Mouse (Mus musculus): Measurements from ENCODE around the gene Bnc2.

Gene Bnc2

DNA sequence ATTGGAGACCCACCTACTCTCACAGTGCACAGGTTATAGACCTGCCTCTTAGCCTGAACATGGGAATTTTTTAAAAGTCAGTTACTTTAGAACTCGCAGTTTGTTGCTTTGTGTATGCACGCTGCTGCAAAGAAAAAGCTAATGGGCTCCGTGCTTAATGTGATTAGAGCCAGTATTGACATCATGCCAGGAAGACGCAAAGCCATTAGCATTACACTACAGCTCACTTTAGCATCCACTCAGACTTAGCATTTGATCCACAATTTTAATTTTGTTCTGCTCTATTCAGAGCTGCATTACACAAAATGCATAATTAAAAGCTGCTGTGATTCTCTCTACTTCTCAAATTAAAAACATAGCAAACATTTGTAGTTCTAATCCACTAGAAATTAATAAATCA, 350.7 kb downstream of the Bnc2 start:
- DNase-seq (ENCODE audit: low read depth, low spot score): no peak

DNA sequence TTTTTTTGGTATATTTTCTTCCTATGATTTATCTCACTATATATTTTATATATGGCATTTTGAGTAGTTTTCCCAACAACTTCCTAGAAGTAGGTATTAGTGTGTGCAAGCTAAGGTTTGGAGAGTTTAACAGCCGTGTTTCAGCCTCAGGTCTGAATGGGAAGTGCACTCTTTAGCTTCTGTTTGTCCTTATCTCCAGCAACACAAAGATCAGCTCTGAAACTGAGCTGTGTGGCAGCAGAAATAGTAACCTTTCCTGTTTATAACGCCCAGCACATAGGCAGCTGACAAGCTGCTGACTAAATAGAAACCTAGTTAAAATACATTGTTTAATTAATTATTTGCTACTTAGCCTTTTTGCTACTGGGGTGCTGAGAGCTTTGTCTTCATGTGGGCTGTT, 353.5 kb downstream of the Bnc2 start:
- no peak for DNase-seq (ENCODE audit: low read depth, low spot score)

DNA sequence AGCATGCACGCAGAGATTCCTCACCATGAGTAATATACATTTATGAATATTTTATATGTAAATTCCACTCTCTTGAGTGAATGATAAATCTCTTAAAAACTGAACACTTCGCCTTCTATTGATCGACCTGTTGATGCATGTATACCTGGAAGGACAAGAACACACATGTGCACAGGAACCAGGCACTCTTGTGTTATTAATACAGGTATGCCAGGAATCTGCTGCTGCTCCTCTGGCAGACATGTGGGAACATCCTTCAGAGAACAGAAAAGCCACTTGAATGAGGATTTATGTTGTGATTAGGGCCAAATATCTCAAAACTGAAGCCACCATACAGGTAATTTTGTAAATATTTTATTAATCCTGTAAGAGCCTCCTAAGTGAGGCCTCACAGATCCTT, 357.7 kb downstream of the Bnc2 start:
- no peak for DNase-seq (ENCODE audit: low read depth, low spot score)

DNA sequence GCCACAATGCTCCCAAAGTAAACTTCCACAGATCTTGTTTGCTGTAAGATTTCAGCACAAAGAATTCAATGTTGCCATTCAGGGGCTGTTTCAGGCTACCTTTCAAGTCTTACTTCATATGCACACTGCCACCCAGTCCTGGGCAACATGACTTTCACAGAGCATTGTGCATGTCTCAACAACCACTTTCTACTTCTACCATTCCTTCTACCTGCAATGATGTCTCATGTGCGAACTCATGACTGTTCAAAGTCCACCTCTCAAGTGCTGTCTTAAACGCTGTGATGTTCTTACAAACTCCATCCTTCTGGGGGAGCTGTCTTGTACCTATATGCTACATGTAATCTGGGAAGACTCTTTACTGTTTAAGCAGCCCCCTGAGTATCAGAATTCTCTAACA, 363.7 kb downstream of the Bnc2 start:
- no peak for DNase-seq (ENCODE audit: low read depth, low spot score)

DNA sequence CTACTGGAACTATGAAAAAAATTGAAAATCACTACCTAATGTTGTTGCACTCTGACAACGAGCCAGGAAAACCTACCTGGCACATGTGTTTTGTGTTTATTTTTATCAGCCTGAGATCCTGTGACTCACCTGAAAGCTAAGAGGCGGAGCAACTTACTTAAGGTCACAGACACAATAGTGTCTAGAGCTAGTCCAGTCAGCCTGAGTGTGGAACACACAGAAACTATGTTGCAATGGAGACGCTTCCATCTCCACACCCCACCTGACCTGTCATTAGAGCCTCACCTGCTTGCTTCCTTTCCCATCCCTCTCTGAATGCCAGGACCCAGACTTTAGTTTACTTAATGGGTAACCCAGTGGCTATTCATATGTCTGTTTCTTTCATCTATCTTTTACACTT, 364.2 kb downstream of the Bnc2 start:
- no peak for DNase-seq (ENCODE audit: low read depth, low spot score)

DNA sequence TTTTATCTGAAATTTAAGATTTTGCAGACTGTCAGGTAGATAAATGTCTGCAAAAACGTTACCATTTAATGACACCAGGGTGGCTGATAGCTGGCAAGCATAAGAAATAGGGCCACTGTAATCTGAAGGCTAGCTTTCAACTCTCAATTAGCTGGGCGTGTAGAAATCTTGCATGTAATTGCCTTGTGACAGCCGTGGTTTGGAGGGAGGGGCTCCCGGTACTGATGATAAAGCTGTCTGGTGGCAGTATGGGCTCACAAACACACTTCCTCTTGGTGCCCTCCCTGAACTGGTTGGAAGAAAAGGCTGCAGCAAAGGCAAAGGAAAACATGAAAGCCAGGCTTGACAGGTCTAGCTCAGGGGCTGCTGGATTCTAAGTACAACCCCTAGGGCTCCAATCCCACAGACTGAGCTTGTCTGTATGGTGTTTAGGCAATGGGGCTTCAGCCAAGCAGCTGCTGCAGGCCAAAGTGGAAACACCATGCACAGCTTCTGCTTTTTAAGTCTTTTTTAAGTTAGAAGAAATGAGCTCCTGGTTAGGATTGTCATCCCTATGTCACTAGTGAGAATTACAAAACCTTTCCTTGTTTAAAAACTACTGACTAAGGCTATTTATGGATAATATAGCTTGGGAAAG, 366.7 kb downstream of the Bnc2 start:
- no peak for DNase-seq (ENCODE audit: low read depth, low spot score)

DNA sequence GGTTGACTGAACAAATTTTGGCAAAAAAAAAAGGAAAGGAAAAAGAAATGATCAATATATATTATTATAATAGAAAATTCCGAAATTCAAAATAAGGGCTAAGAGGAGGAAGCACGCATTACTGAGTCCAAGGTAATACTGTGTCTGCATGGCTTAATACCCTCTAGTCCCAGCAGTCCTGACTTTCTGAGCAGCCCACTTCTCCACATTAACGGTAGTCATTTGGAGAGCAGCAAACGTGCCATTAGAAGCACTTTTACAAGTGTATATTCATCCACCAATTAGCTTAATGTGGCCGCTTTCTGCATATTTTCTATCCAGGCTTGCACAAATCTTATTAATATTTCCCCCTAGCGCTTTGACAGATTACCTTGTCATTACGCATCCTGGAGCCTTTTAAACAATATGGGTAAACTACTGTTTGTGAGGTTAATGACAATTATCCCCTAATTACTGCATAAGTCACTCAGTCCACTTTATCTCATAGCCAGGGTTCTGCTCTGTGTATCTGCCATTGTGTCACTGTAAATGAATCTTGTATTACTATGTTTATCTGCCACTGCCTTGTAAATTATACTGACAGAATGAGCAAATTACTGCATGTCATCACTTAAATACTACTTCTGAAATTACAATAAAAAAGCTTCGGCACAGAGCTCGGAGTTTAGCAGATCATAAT, 368.0 kb downstream of the Bnc2 start:
- DNase-seq (ENCODE audit: low read depth, low spot score): no peak

DNA sequence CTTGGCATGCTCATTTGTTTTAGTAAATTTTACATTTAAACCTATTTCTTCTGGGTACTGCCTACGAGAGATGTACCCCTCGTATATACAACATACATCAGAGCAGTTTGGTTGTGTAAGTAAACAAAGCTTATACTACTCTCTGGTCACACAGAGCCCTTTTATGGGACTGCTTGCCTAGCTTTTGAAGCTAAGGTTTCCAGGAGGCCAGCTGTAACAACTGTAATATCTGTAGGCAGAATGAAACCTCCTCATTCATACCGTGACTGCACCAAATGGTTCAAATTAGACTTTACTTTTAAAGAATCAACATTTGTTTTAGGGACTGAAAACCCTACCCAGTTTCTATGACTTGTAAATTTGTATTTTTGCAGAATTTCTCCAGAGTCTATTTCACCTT, 372.1 kb downstream of the Bnc2 start:
- no peak for DNase-seq (ENCODE audit: low read depth, low spot score)

DNA sequence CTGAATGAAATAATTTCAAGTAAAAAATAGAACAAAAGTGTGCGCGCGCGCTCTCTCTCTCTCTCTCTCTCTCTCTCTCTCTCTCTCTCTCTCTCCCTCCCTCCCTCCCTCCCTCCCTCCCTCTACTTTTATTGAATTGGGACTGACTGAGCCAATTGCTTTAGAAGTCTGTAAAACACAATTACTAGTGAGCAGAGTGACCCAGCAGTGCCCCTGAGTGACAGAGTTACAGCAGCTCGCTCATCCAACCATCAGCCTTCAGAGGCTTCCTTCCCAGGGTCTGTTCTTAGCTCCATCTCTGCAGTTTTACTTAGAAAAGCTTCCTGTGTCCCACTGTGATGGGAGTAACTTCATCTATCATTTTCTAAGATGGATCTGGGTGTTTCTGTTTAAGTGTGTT, 389.9 kb downstream of the Bnc2 start:
- no peak for DNase-seq (ENCODE audit: low read depth, low spot score)

DNA sequence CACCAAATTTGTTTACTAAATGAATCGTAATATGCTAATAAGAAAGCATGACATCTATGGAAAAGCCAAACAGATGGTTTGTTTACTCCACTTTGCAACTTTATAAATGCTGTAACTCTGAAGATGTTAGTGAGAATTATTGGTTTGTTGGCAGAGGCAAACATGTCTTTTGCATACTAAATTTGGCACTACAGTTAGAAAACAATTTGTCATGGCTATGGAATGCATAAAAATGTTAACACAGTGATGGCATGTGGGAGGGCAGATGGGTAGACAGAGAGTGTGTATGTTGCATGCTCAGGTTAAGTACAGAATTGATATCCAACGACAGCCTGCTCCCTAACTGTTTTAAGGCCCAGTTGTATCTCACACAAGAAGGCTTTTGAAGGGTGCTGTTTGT, 392.4 kb downstream of the Bnc2 start:
- no peak for DNase-seq (ENCODE audit: low read depth, low spot score)

DNA sequence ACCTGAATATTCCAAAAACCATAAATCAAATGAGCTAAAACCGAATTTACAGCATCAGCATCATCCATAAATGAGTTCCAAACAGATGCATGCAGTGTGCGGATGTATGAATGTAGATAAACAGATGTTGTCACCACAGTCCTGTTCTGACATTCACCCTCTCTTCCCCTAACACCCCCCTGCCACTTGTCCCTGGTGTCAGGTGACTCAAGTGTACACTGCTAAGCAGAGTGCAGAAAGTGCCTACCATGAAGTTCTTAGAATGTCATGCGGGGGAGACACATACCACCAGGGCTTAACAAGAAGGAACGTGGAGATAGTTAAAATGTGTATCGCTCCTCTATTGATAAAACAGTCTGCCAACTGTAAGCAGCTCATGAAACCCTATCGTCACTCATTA, 396.9 kb downstream of the Bnc2 start:
- DNase-seq (ENCODE audit: low read depth, low spot score): no peak

DNA sequence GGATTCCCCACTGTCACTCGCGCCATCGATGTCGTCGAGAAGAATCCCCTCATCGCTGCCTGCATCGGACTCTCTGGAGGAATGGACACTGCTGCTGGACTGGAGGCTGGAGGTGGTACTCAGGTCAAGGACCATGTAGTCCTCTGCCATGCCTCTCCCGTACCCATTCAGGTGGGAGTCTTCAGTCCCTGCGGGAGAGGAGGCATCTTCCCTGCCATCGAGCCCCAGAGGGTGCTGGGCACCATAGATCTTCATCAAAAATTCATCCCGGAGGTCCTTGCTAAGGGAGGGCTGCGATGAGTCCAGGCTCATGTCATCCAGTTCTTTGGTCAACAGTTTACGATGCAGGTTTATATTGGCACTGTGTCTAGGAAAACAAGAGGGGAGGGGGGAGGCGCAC, 399.0 kb downstream of the Bnc2 start:
- DNase-seq (ENCODE audit: low read depth, low spot score): no peak

DNA sequence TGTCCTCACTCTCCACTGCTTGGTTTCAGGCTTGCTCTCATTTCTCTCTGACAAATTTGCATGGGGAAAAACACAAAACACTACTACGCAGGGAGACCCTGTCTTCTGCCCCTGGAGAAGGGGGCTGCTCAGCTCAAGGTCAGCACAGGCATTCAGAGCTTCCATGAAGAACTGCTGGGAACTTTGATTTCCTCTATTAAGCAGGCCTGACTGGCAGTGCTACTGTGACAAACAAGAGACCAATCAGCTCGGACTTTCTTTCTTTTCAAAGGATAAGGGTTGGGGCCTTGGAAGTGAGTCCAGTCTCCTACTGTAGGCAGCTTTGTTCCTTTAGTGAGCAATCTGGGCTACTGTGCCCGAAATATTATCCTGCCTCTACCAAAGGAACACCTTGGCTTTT, 400.9 kb downstream of the Bnc2 start:
- DNase-seq (ENCODE audit: low read depth, low spot score): no peak

DNA sequence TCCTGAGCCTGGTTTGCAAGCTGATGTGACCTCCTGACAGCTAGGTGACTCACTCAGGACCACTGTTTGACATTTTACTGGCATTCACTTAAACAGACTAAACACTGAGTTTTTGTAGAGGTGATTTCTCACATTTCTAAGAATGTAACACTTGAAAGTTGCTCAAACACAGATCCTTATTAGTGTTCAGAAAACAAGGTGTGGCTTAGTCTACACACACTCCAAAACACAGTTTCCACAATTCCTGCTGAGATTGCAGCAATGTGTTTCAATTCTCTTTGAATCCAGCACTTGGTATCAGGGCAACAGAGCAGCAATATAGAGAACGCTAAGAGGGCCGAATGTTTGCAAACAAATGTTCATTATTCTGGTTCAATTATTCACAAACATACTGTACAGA, 402.2 kb downstream of the Bnc2 start:
- DNase-seq (ENCODE audit: low read depth, low spot score): no peak

DNA sequence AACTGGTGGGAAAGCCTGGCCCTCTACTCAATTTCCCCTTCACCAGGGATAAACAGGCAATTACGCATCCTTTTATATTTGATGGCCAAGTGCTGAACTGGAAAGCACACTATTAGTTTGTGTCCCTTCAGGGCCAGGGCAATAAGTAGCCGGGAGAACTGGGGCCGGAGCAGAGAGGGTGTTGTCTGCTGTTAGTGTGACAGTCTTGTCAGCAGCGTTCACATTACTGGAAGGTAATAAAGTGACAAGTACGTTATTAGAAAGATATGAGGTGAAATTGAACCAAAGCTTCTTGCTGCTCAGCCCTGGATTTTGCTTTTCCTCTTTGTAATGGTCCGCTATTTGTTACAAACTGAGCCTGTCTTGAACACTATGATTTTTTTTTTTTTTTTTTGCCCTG, 405.2 kb downstream of the Bnc2 start:
- DNase-seq (ENCODE audit: low read depth, low spot score): no peak

DNA sequence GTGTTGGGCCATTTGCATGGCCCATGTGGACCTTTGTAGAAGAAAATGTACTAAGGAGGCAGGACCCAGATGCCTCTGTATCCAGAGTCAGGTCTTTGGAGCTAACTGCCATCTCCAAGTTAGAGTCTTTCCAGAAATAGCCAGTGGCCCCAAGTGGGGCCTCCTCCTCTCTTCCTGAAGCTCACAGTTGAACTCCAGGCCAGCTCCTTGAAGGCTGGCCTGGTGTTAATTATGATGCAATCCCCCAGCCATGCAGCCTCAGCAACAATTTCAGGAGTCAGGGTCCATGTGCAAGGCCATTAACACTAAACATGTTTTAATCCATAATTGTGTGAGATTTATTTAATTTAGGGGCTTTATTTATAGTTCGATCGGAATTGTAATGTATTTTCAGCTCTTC, 427.7 kb downstream of the Bnc2 start:
- no peak for DNase-seq (ENCODE audit: low read depth, low spot score)

DNA sequence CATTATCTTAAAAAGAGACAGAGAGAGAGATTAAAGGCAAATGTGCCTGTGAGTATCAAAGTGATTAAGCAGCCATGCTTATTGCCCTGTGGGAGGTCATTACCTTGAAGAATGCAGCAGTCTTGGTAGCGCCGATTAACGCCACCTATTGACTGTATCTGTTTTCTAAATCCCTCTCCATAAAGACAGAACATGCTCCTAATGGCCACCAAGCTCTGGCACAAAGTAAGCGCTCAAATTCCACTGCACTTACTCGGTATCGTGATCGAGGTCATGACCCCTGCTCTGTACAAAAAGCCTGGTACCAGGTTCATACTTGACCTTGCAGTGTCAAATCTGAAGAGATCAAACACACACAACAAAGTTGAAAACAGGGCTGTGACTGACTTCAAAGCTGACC, 442.7 kb downstream of the Bnc2 start:
- DNase-seq (ENCODE audit: low read depth, low spot score): no peak

DNA sequence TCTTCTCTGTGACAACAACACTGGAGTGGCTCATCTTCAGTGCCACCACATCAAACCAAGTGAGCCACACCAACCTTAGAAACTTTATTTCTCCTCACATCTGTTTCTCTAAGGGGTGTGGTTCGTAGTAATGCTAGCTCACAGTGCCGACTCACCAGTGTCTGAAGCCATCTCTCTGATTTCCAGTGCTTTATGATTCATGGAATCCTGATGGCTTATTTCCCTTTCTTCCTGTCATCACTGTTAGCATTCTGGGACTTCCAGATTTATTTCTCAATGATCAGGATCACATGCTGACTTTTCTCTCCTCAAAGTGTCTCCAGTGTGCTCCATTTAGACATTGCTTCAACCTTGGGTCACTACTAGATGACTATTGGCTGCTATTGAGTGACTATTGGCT, 443.8 kb downstream of the Bnc2 start:
- DNase-seq (ENCODE audit: low read depth, low spot score): no peak

DNA sequence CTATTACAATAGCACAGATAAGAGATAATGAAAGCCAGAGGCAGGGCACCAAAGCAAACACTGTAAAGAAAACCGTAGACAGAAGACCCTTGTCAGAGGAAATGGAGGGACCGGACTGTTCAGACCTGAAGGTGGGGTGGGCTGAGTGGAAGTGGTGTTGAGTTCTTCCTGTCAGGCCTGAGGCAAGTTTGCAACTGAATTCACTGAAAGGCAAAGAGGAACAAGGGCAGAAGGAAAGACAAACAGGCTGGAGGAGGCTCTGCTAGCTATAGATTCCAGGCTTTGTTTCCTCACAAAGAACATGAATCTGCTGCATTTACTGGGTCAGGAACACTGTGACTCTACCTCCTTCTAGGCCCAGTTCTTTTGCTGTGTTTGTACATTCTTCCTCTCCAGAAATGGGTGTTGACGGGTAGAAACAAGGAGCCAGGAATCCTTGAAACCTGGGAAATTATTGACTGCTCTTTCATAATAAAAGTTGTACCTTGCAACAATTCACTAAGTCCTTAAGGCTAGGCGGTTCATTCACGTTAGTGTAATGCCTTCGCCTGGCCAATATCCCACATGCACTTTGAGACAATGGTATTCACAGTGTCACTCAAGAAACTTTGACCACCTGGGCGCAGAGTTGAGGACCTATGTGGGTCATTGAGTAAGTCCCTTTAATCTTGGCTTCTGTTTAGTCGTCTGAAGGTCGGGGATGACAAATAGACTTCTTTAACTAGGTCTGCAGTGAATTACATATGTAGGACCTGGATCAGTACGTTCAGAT, 445.7 kb downstream of the Bnc2 start:
- no peak for DNase-seq (ENCODE audit: low read depth, low spot score)

DNA sequence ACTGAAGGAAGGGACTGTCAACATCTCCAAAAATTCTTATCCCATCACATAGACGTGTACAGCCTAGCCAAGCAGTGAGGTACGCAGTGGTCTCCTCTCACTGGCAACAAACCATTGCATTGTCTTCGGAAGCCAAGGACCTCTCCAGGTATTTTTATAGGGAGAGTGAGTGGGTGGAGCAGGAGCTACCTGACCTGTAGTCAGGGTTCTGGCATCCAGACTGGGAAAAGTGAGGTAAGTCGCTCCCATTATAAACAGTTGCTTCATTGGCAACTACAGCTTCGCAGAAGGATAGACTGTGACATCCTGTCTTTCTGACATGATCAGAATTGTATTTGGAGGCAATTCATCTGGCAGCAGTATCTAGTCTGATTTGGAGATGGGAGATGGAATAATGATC, 446.5 kb downstream of the Bnc2 start:
- no peak for DNase-seq (ENCODE audit: low read depth, low spot score)

Data from brain, embryonic 18.5 days (tissue).